Mouse (Mus musculus): ENCODE data around the gene Bnc2. TPM values are rescaled to one million over a fixed set of nuclear protein-coding genes. Genes with fewer than 3 reads are reported as not detected.

Bnc2 gene
- polyA plus RNA-seq, 1 experiment from 2014 or later: 19.4 TPM

- H3K4me2 ChIP-seq (replicated peaks): no peak overlapping the region
- peak overlapping the region; percentile 41; the same call in 1 of the 2 replicates for H3K27ac ChIP-seq
- peaks cover 30% of the 10 kb centered on the region for H3K4me1 ChIP-seq (replicated peaks)
- no peaks in the 10 kb centered on the region for H3K9me3 ChIP-seq
- H3K27me3 ChIP-seq: peaks cover 11% of the 10 kb centered on the region
- 51% methylated on average over 11 of the region's 11 CpGs for WGBS
- peak; percentile 92 for ATAC-seq
- no peak overlapping the region for H3K4me3 ChIP-seq (replicated peaks)
- H3K36me3 ChIP-seq: no peaks in the 10 kb centered on the region
- H3K9ac ChIP-seq (replicated peaks): no peak overlapping the region
Measured at GRCm38 (mm10) chr4:84528886-84529789, 145.9 kb downstream of the Bnc2 start.

- ATAC-seq: no peak
- no peaks in the 10 kb centered on the region for H3K9me3 ChIP-seq
- peak overlapping the region; percentile 9; the same call in 1 of the 2 replicates for H3K27ac ChIP-seq
- H3K4me2 ChIP-seq (replicated peaks): no peak overlapping the region
- peaks cover 11% of the 10 kb centered on the region for H3K27me3 ChIP-seq
- WGBS: 16% methylated on average over 2 of the region's 2 CpGs
- no peak overlapping the region for H3K9ac ChIP-seq (replicated peaks)
- H3K4me3 ChIP-seq (replicated peaks): no peak overlapping the region
- peaks cover 38% of the 10 kb centered on the region for H3K4me1 ChIP-seq (replicated peaks)
- no peaks in the 10 kb centered on the region for H3K36me3 ChIP-seq
Measured at GRCm38 (mm10) chr4:84528358-84528757, 146.7 kb downstream of the Bnc2 start.

- peaks cover 11% of the 10 kb centered on the region for H3K27me3 ChIP-seq
- ATAC-seq: peak; percentile 38; the same call in 1 of the 2 replicates
- H3K4me2 ChIP-seq (replicated peaks): peak overlapping the region; percentile 32; the same call in 1 of the 2 replicates
- H3K9ac ChIP-seq (replicated peaks): no peak overlapping the region; the same call in 1 of the 2 replicates
- no peak overlapping the region for H3K4me3 ChIP-seq (replicated peaks)
- H3K27ac ChIP-seq: no peak overlapping the region
- no peaks in the 10 kb centered on the region for H3K9me3 ChIP-seq
- 4% methylated on average over 15 of the region's 15 CpGs for WGBS
- no peaks in the 10 kb centered on the region for H3K36me3 ChIP-seq
- peaks cover 45% of the 10 kb centered on the region for H3K4me1 ChIP-seq (replicated peaks)
Measured at GRCm38 (mm10) chr4:84527066-84527933, 147.8 kb downstream of the Bnc2 start.

GRCm38 (mm10) chr4:84523651-84524221, 151.3 kb downstream of the Bnc2 start:
- Histone ChIP-seq H3K4me1 (replicated peaks) (peaks cover 38% of the 10 kb centered on the region), H3K9me3 (no peaks in the 10 kb centered on the region), H3K9ac (replicated peaks) (no peak overlapping the region), H3K27me3 (peaks cover 6% of the 10 kb centered on the region), H3K27ac (no peak overlapping the region), H3K4me2 (replicated peaks) (no peak overlapping the region), H3K4me3 (replicated peaks) (no peak overlapping the region), H3K36me3 (no peaks in the 10 kb centered on the region)
- WGBS: 35% methylated on average over 4 of the region's 4 CpGs
- 0 out of 2 replicates have a peak, but pooled peaks have one; percentile 34 for ATAC-seq

- 16% methylated on average over 5 of the region's 5 CpGs for WGBS
- H3K9ac ChIP-seq (replicated peaks): no peak overlapping the region
- peaks cover 6% of the 10 kb centered on the region for H3K27me3 ChIP-seq
- H3K4me1 ChIP-seq (replicated peaks): peaks cover 34% of the 10 kb centered on the region
- H3K27ac ChIP-seq: no peak overlapping the region
- no peaks in the 10 kb centered on the region for H3K9me3 ChIP-seq
- peak; percentile 56; the same call in 1 of the 2 replicates for ATAC-seq
- H3K4me2 ChIP-seq (replicated peaks): no peak overlapping the region
- H3K36me3 ChIP-seq: no peaks in the 10 kb centered on the region
- no peak overlapping the region for H3K4me3 ChIP-seq (replicated peaks)
Measured at GRCm38 (mm10) chr4:84523211-84523610, 151.9 kb downstream of the Bnc2 start.

- no peak for ATAC-seq
- 81% methylated on average over 5 of the region's 5 CpGs for WGBS
- H3K27ac ChIP-seq: no peak overlapping the region
- no peaks in the 10 kb centered on the region for H3K9me3 ChIP-seq
- H3K4me2 ChIP-seq (replicated peaks): no peak overlapping the region
- no peak overlapping the region for H3K4me3 ChIP-seq (replicated peaks)
- H3K36me3 ChIP-seq: no peaks in the 10 kb centered on the region
- H3K27me3 ChIP-seq: peaks cover 6% of the 10 kb centered on the region
- no peak overlapping the region for H3K9ac ChIP-seq (replicated peaks)
- H3K4me1 ChIP-seq (replicated peaks): peaks cover 20% of the 10 kb centered on the region
Measured at GRCm38 (mm10) chr4:84521562-84521961, 153.5 kb downstream of the Bnc2 start.

- 0 out of 2 replicates have a peak, but pooled peaks cover 5% of the 10 kb centered on the region for H3K27me3 ChIP-seq
- no peaks in the 10 kb centered on the region for H3K9me3 ChIP-seq
- H3K4me1 ChIP-seq (replicated peaks): no peaks in the 10 kb centered on the region
- H3K36me3 ChIP-seq: no peaks in the 10 kb centered on the region
- H3K9ac ChIP-seq (replicated peaks): no peak overlapping the region
- H3K27ac ChIP-seq: no peak overlapping the region
- H3K4me3 ChIP-seq (replicated peaks): no peak overlapping the region
- no peak overlapping the region for H3K4me2 ChIP-seq (replicated peaks)
- 85% methylated on average over 1 of the region's 1 CpGs for WGBS
- ATAC-seq: no peak
Measured at GRCm38 (mm10) chr4:84510466-84510865, 164.6 kb downstream of the Bnc2 start.

GRCm38 (mm10) chr4:84507551-84507950, 167.5 kb downstream of the Bnc2 start:
- no peak for ATAC-seq
- no peaks in the 10 kb centered on the region for H3K4me1 ChIP-seq (replicated peaks)
- no peak overlapping the region for H3K4me2 ChIP-seq (replicated peaks)
- no peaks in the 10 kb centered on the region for H3K36me3 ChIP-seq
- WGBS: 97% methylated on average over 3 of the region's 3 CpGs
- H3K27me3 ChIP-seq: no peaks in the 10 kb centered on the region
- H3K9ac ChIP-seq (replicated peaks): no peak overlapping the region
- H3K9me3 ChIP-seq: no peaks in the 10 kb centered on the region
- H3K27ac ChIP-seq: no peak overlapping the region
- H3K4me3 ChIP-seq (replicated peaks): no peak overlapping the region

GRCm38 (mm10) chr4:84502581-84503269, 172.3 kb downstream of the Bnc2 start:
- WGBS: 87% methylated on average over 8 of the region's 8 CpGs
- Histone ChIP-seq H3K36me3 (no peaks in the 10 kb centered on the region), H3K4me3 (replicated peaks) (no peak overlapping the region), H3K9me3 (no peaks in the 10 kb centered on the region), H3K27me3 (no peaks in the 10 kb centered on the region), H3K4me1 (replicated peaks) (no peaks in the 10 kb centered on the region), H3K4me2 (replicated peaks) (no peak overlapping the region), H3K9ac (replicated peaks) (no peak overlapping the region), H3K27ac (no peak overlapping the region)
- ATAC-seq: no peak

- H3K27ac ChIP-seq: no peak overlapping the region
- H3K9me3 ChIP-seq: no peaks in the 10 kb centered on the region
- WGBS: 67% methylated on average over 4 of the region's 4 CpGs
- H3K36me3 ChIP-seq: no peaks in the 10 kb centered on the region
- H3K4me2 ChIP-seq (replicated peaks): no peak overlapping the region
- H3K4me3 ChIP-seq (replicated peaks): no peak overlapping the region
- H3K9ac ChIP-seq (replicated peaks): no peak overlapping the region
- ATAC-seq: no peak
- H3K4me1 ChIP-seq (replicated peaks): no peaks in the 10 kb centered on the region
- H3K27me3 ChIP-seq: no peaks in the 10 kb centered on the region
Measured at GRCm38 (mm10) chr4:84500796-84501349, 174.2 kb downstream of the Bnc2 start.

GRCm38 (mm10) chr4:84500259-84500658, 174.8 kb downstream of the Bnc2 start:
- no peaks in the 10 kb centered on the region for H3K9me3 ChIP-seq
- no peak for ATAC-seq
- H3K4me3 ChIP-seq (replicated peaks): no peak overlapping the region
- no peak overlapping the region for H3K4me2 ChIP-seq (replicated peaks)
- H3K4me1 ChIP-seq (replicated peaks): no peaks in the 10 kb centered on the region
- no peak overlapping the region for H3K27ac ChIP-seq
- no peak overlapping the region for H3K9ac ChIP-seq (replicated peaks)
- no peaks in the 10 kb centered on the region for H3K27me3 ChIP-seq
- H3K36me3 ChIP-seq: no peaks in the 10 kb centered on the region
- 69% methylated on average over 9 of the region's 9 CpGs for WGBS
